Mouse (Mus musculus): ENCODE results near the gene Rom1. TPM values are rescaled to one million over a fixed set of nuclear protein-coding genes. Genes with fewer than 3 reads are reported as not detected.
"Not testable (repeated sequence)": the region's sequence is repeated elsewhere in the genome, so short reads cannot be mapped to it uniquely, and the experiment has no call there.

Rom1 gene
- total RNA-seq, 2 experiments from 2014 or later, result 4.8 to 6.4 TPM

- no peak for DNase-seq (ENCODE audit: extremely low spot score in 1 of 2, low spot score in 1 of 2)
Measured at GRCm38 (mm10) chr19:8898576-8898975, 30.6 kb downstream of the Rom1 start.

- DNase-seq (ENCODE audit: extremely low spot score in 1 of 2, low spot score in 1 of 2), result peak; percentile 86 to 87
Measured at GRCm38 (mm10) chr19:8897865-8898495, 31.2 kb downstream of the Rom1 start, which contains the start of gene Ganab. Gene Ganab (plus strand): TSS chr19:8898071.

GRCm38 (mm10) chr19:8897211-8897864 is 31.8 kb downstream of the Rom1 start:
- DNase-seq (ENCODE audit: extremely low spot score in 1 of 2, low spot score in 1 of 2), result not testable (repeated sequence)

GRCm38 (mm10) chr19:8896231-8896630 is 32.9 kb downstream of the Rom1 start:
- not testable (repeated sequence) for DNase-seq (ENCODE audit: extremely low spot score in 1 of 2, low spot score in 1 of 2)

- no peak for DNase-seq (ENCODE audit: extremely low spot score in 1 of 2, low spot score in 1 of 2)
Measured at GRCm38 (mm10) chr19:8895397-8895960, 33.7 kb downstream of the Rom1 start.

GRCm38 (mm10) chr19:8892829-8893766 is 36.1 kb downstream of the Rom1 start, which contains the start of gene Ints5:
Gene Ints5 (plus strand): TSS chr19:8893005.
- peak; percentile 79 to 87 for DNase-seq (ENCODE audit: extremely low spot score in 1 of 2, low spot score in 1 of 2)

- peak; percentile 81 to 85 for DNase-seq (ENCODE audit: extremely low spot score in 1 of 2, low spot score in 1 of 2)
Measured at GRCm38 (mm10) chr19:8888511-8889385, 40.4 kb downstream of the Rom1 start, which contains the start of the genes 1810009A15Rik and Gm49416. Gene 1810009A15Rik (plus strand): TSS chr19:8888853. Gene Gm49416 (plus strand): TSS chr19:8888926.

- no peak for DNase-seq (ENCODE audit: extremely low spot score in 1 of 2, low spot score in 1 of 2)
Measured at GRCm38 (mm10) chr19:8887585-8888463, 41.3 kb downstream of the Rom1 start.

GRCm38 (mm10) chr19:8886916-8887584 is 42.1 kb downstream of the Rom1 start:
- no peak for DNase-seq (ENCODE audit: extremely low spot score in 1 of 2, low spot score in 1 of 2)

- DNase-seq (ENCODE audit: extremely low spot score in 1 of 2, low spot score in 1 of 2), result no peak
Measured at GRCm38 (mm10) chr19:8883616-8884015, 45.5 kb downstream of the Rom1 start, which contains the start of the genes Lbhd1 and Gm49403. Gene Lbhd1 (plus strand): TSS chr19:8883732. Gene Gm49403 (plus strand): TSS chr19:8883930.

- no peak for DNase-seq (ENCODE audit: extremely low spot score in 1 of 2, low spot score in 1 of 2)
Measured at GRCm38 (mm10) chr19:8881034-8881392, 48.1 kb downstream of the Rom1 start.

- DNase-seq (ENCODE audit: extremely low spot score in 1 of 2, low spot score in 1 of 2), result peak; percentile 78
Measured at GRCm38 (mm10) chr19:8880311-8881033, 48.7 kb downstream of the Rom1 start, which contains the start of gene Uqcc3. Gene Uqcc3 (minus strand): TSS chr19:8880923.

Small RNA genes within 50 kb of the gene (microRNA-seq; reads per million reads assigned to microRNA genes)
- 0 reads per million in 2 experiments for gene Mir5136

Other genes with a start within 250 kb of the Rom1 start
- gene Slc3a2, start 206.0 kb downstream of the Rom1 start, total RNA-seq (2021), result 100 to 1,000 TPM; 155 to 170 TPM
- gene Wdr74, start 193.5 kb downstream of the Rom1 start, total RNA-seq (2021), result 10 to 100 TPM; 43.9 to 53.6 TPM
- gene 1700092M07Rik, start 188.6 kb downstream of the Rom1 start, total RNA-seq (2021), result 1 to 10 TPM in 1 of 2 experiments, not detected in 1; 1.5 TPM
- gene Stx5a, start 187.9 kb downstream of the Rom1 start, total RNA-seq (2021), result 10 to 100 TPM; 59.9 to 70.7 TPM
- 10 to 100 TPM; 75.4 to 95.3 TPM for gene Nxf1, start 172.3 kb downstream of the Rom1 start, total RNA-seq (2021)
- gene Tmem223, start 158.4 kb downstream of the Rom1 start, total RNA-seq (2021), result 100 to 1,000 TPM in 1 of 2 experiments, 10 to 100 TPM in 1; 92.1 to 101 TPM
- gene Tmem179b, start 154.9 kb downstream of the Rom1 start, total RNA-seq (2021), result 10 to 100 TPM in 1 of 2 experiments, 1 to 10 TPM in 1; 8.5 to 10.1 TPM
- gene Taf6l, start 142.9 kb downstream of the Rom1 start, total RNA-seq (2021), result 10 to 100 TPM; 13.8 to 14.1 TPM
- gene Polr2g, start 130.8 kb downstream of the Rom1 start, total RNA-seq (2021), result 100 to 1,000 TPM; 112 to 130 TPM
- 1 to 10 TPM; 6.4 to 6.6 TPM for gene Zbtb3, start 126.8 kb downstream of the Rom1 start, total RNA-seq (2021)
- gene Ttc9c, start 110.0 kb downstream of the Rom1 start, total RNA-seq (2021), result 10 to 100 TPM; 35.3 to 36.4 TPM
- gene Hnrnpul2, start 109.3 kb downstream of the Rom1 start, total RNA-seq (2021), result 100 to 1,000 TPM; 109 to 120 TPM
- 1 to 10 TPM in 1 of 2 experiments, not detected in 1; 4.5 TPM for gene AC129217.1, start 99.6 kb downstream of the Rom1 start, total RNA-seq (2021)
- 100 to 1,000 TPM; 103 to 111 TPM for gene Bscl2, start 91.9 kb downstream of the Rom1 start, total RNA-seq (2021)
- gene Gng3, start 90.2 kb downstream of the Rom1 start, total RNA-seq (2021), result 100 to 1,000 TPM; 188 to 192 TPM
- under 1 TPM; 0.28 to 0.47 TPM for gene Lrrn4cl, start 78.6 kb downstream of the Rom1 start, total RNA-seq (2021)
- 10 to 100 TPM; 92.2 to 98.9 TPM for gene Ubxn1, start 57.9 kb downstream of the Rom1 start, total RNA-seq (2021)
- 10 to 100 TPM; 31.2 to 36.4 TPM for gene Uqcc3, start 48.4 kb downstream of the Rom1 start, total RNA-seq (2021)
- 10 to 100 TPM; 10.1 to 16.2 TPM for gene Lbhd1, start 45.6 kb downstream of the Rom1 start, total RNA-seq (2021)
- not detected for gene Gm49403, start 45.4 kb downstream of the Rom1 start, total RNA-seq (2021)
- 10 to 100 TPM; 22.0 to 25.7 TPM for gene 1810009A15Rik, start 40.5 kb downstream of the Rom1 start, total RNA-seq (2021)
- 1 to 10 TPM; 1.6 to 2.2 TPM for gene Gm49416, start 40.4 kb downstream of the Rom1 start, total RNA-seq (2021)
- gene Ints5, start 36.4 kb downstream of the Rom1 start, total RNA-seq (2021), result 10 to 100 TPM; 26.1 to 27.0 TPM
- gene Ganab, start 31.3 kb downstream of the Rom1 start, total RNA-seq (2021), result 100 to 1,000 TPM; 116 to 122 TPM
- gene B3gat3, start 9.0 kb downstream of the Rom1 start, total RNA-seq (2021), result 100 to 1,000 TPM; 169 to 172 TPM
- gene Eml3, start 196 bp upstream of the Rom1 start, total RNA-seq (2021), result 10 to 100 TPM in 1 of 2 experiments, 1 to 10 TPM in 1; 9.1 to 11.1 TPM
- 10 to 100 TPM; 51.2 to 58.4 TPM for gene Mta2, start 12.5 kb upstream of the Rom1 start, total RNA-seq (2021)
- gene Tut1, start 24.5 kb upstream of the Rom1 start, total RNA-seq (2021), result 10 to 100 TPM; 19.4 to 20.1 TPM
- gene Eef1g, start 37.7 kb upstream of the Rom1 start, total RNA-seq (2021), result 100 to 1,000 TPM; 215 to 256 TPM
- 10 to 100 TPM; 14.7 to 15.7 TPM for gene Ahnak, start 59.9 kb upstream of the Rom1 start, total RNA-seq (2021)
- not detected for gene Scgb1a1, start 158.6 kb upstream of the Rom1 start, total RNA-seq (2021)
- gene Asrgl1, start 206.3 kb upstream of the Rom1 start, total RNA-seq (2021), result 100 to 1,000 TPM; 142 to 167 TPM

Measured in layer of hippocampus, postnatal 25 days (tissue).